Mouse (Mus musculus) brain, embryonic 14.5 days (tissue): Measurements from ENCODE around the gene Gatc.

Experiments used
- CTCF ChIP-seq: fragments of 200-500 bp; IDR thresholded peaks from 2 replicates; pipeline ENCODE4 v1.5.1; 2012; ENCODE audit warnings: inconsistent platforms, mild to moderate bottlenecking, moderate library complexity, borderline replicate concordance; ENCODE audit not compliant: insufficient read depth, insufficient read length; ENCODE audit errors: extremely low read depth
- POLR2A ChIP-seq: fragments of 200-500 bp; IDR thresholded peaks from 2 replicates; pipeline ENCODE4 v1.6.1; 2012; ENCODE audit warnings: mild to moderate bottlenecking, inconsistent platforms, borderline replicate concordance; ENCODE audit not compliant: poor library complexity, insufficient read depth, insufficient read length, severe bottlenecking; ENCODE audit errors: extremely low read depth

DNA sequence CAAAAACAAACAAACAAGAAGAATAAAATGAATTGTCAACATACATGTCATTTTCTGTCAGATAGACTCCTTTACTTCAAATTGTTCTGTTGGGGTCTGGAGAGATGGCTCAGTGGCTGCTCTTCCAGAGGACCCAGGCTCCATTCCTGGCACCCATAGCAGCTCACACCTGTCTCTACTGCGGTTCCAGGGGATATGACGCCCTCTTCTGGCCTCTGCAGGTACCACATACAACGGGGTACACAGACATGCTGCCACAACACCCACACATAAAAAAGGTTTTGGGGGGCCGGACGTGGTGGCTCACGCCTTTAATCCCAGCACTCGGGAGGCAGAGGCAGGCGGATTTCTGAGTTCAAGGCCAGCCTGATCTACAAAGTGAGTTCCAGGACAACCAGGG is 46.8 kb downstream of the Gatc start:
- TF ChIP-seq CTCF, result peak; percentile 9; the same call in 1 of the 2 replicates
- no peak for TF ChIP-seq POLR2A
